Mouse (Mus musculus) frontal cortex, postnatal 14 days (tissue): ENCODE measurements around the gene Clhc1.

Source experiments
- DNase-seq, 2 experiments: peaks; one replicate each; pipeline ENCODE4 v3.0.0; 2022; ENCODE audit warnings: low spot score in 2 of 2

The Clhc1 gene

DNA sequence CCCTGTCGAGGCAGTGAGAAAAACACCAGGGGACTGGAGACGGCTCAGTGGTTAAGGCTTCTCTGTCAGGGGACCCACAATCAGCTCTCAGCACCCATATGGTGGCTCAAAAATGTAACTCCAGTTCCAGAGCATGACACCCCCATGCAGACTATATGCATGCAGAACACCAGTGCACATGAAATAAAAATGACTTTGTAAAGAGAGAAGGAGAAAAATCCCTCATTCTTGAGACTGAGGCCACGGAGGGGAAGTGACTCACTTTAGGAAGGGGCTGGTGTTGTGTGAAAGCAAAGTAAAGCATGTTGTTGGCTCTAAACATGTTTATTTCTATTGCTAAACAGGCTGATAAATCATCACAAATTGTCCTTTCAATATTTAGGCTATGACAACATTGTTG, 13.2 kb downstream of the Clhc1 start:
- DNase-seq, result no peak

DNA sequence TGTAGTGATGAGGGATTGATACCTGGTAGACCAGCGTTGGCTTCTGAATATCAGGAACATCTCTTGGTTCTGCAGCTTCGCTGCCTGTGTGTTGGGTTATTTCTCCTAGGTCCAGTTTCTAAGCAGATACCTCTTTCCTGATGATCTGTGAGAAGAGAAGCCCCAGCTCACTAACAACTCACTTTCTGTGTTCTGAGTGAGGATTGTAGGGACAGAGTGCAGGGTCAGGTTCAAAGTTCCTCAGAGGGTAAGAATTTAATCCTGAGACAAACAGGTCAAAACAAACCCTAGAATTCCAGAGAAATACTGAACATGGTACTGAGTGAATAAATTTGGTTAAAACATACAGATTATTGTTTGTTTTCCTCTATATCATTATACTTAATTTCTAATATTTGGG, 15.7 kb downstream of the Clhc1 start:
- no peak for DNase-seq

DNA sequence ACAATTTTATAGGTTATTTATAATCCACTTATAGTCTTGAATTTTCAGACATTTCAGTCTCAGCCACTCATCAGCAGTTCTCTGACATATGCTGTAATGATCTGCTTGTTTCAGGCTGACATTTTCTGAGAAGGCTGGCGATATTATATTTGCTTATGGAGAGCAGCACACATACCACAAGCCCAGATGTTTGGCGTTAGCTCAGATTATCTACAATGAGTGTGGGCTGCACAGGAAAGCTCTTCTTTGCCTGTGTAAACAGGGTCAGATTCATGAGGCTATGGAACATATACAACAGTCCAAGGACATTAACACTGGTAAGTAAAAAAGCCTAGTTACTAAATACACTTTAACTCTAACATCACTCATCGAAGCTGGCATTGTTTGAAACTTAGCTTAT, 23.8 kb downstream of the Clhc1 start:
- no peak for DNase-seq

DNA sequence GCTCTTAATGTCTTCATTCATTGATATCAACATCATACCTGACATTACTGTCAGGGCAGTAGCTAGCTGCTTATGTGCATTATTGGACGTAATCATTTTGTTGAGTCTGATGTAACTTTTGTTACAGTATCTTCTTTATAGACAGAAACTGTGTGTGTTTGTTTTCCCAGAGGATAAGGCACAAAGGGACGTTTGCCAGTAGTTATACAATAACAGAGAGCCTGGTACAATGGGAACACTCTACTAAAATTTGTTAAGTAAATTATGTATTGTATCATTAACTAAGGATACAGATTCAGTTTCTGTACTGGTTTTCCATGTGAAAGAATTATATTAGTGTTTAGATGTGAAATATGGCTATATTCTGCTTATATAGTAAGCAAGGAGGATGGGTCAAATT, 24.9 kb downstream of the Clhc1 start:
- no peak for DNase-seq

DNA sequence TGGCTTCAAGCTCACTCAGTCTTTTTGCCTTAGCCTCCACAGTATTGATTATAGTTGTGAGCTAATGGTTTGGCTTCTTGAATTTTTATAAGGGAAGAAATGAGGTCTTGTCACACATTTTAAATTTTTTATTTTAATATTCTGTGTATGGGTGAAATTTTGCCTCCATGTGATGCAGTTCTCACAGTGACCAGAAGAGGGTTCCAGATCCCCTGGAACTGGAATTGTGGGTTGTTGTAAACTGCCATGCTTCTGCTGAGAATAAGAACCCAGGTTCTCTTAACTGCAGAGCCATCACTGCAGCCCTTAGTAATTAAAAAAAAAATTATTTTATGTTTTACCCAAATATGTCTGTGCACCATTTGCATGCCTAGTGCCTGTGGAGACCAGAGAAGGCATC, 31.9 kb downstream of the Clhc1 start:
- DNase-seq, result no peak

DNA sequence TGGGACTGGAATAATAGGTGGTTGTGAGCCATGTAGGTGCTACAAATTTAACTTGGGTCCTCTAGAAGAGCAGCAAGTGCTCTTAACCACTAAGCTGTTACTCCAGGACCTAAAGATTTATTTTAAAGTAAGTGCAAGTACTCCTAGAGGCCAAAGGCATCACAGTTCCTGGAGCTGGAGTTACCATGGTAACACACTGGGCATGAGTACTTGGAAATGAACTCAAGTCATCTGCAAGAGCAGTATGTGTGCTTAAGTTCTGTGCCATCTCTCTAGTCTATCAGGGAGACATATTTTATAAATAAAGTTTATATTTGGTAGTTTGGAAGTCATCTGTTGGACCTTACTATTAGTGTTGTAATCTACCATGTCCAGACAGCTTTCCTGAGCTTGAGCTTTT, 47.5 kb downstream of the Clhc1 start:
- no peak for DNase-seq

DNA sequence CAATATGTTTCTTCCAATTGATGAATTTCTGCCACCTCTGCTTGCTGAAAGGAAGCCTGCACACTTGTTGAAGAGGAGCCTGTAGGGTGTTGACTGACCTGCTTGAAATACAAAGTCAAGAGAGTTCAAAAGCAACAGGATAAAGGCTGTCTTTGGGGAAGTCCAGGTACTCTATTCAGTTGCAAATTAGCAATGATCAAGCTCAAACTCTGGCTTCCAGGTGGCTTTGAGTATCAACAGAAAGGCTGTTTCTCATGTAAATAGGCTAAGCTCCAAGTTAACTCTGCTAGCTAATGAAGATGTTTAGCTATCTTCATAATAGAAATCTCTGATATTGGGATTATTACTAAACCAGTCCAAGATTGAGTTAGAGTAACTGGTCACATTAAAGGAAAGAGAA, 49.4 kb downstream of the Clhc1 start:
- no peak for DNase-seq

DNA sequence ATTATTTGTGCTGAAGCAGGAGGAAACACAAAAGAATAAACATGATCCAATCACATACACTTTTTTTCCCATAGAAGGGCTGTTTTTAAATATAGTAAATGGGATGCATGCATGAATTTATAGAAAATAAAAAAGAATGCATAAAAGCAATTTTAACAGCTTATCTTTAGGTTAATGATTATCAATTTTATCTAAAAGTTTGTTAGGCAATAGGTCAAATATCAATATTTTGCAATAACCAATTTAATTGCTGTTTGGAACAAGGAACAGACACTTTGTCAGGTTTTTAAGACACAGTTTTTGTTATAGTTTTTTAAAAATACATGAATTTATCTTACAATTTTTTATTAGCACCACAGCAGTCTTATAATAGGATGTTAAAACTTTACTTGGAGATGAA, 51.2 kb downstream of the Clhc1 start:
- DNase-seq, result no peak

DNA sequence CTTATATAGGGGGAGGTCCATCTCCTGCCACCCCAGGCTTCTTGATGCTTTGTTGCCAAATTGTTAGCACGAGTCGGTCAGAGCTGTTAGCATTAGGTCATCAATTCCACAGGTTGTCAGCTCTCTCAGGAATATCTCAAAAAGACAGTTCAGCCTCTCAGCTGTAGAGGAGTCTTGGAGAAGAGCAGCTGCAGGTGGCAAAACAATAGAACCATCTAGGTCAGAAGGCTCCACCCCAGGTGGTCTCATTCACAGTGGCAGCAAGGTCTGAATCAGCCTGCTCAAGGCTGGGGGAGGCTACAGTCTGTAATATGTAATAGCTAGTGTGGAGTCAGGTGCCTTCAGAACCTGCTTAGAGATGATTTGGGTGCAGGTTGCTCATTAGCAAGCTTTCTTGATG, 55.8 kb downstream of the Clhc1 start:
- DNase-seq, result no peak

DNA sequence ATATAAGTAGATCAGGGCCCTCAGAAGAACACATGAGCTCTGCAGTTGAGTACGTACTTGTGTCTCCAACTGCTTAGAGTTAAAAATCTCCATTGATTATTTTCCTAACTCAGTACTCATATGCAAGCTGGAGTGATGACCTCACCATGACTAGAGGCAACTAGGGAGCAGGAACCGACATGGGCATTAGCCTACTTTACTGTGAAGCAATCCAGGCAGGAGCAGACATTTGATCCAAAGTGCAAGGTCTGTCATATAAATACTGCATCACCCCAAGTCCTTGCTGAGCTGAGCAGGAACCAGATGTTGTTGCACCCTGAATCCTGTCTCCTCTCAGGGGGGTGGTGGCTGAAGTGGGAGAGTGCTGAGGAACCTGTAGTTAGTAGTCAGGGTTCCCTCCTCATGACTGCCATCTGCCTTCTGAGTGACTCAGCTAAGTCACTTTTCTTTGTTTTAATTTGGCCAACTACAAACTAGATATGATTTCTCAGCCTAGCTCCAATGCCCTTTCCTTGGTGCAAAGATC, 59.8 kb downstream of the Clhc1 start:
- no peak for DNase-seq

DNA sequence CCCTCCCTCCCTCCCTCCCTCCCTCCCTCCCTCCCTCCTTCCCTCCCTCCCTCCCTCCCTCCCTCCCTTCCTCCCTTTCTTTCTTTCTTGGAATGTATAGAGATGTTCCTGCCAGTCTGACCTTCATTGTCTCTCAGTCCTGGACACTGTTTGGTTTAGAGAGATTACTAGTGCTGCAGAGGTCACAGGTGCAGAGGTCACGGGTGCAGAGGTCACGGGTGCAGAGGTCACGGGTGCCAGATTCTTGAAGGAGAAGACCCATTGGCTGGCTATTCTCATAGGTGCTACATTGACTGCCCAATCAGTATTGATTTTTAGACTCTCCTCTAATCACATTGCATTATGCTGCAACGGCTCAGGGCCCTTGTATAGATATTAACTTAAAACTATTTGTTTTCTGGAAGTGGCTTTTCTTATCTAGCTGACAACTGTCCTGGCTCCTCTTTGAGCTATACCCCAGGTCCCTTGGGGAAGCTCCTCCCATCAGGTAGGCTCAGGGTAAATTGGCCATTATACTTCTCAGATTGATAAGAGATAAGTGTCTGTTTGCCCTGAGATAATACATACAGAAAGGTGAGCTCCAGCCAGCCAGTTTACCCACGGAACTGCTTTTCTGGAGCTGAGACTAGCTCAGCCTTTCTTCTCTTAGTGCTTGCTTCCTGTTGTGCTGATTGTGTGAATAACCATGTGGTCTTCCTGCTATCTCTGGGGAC, 62.2 kb downstream of the Clhc1 start:
- DNase-seq, result no peak

DNA sequence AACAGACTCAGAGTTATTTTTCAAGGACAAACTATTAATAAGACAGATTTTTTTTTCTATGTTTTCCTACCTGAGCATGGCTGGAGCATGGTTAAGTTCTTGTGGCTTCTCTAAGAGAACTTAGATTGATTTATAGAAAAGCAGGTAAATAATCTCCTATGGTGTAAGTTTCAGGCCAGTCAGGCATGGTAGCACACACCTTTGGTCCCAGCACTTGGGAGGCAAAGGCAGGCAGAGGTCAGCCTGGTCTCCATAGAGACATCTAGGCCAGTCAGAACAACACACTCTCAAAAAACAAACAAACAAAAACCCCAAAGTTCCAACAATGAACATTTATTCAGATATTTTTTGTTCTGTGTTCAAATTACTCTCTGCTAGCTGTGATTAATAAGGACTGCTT, 64.3 kb downstream of the Clhc1 start:
- no peak for DNase-seq

DNA sequence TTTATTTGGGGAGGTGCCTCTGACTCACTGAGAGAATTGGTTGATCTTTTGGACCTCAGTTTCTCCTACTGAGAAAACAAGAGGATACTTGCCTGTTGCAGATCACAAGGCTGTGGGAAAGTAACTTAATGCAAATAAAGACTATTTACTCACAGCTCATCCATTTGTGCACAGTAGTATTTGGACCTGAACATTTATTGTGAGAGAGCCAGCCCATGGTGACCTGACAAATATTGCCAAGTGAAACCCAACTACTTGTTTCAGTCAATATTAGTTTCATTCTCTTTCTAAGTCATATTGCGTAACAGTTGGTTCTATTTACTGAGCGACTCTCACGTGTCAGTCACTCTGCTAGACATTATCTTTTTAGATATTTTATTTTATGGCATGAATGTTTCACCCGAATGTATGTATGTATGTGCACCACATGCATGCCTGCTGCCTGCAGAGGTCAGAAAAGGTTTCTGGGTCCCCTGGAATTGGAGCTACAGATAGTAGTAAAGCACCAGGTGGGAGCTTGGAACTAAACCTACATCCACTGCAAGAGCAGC, 65.5 kb downstream of the Clhc1 start:
- no peak for DNase-seq

DNA sequence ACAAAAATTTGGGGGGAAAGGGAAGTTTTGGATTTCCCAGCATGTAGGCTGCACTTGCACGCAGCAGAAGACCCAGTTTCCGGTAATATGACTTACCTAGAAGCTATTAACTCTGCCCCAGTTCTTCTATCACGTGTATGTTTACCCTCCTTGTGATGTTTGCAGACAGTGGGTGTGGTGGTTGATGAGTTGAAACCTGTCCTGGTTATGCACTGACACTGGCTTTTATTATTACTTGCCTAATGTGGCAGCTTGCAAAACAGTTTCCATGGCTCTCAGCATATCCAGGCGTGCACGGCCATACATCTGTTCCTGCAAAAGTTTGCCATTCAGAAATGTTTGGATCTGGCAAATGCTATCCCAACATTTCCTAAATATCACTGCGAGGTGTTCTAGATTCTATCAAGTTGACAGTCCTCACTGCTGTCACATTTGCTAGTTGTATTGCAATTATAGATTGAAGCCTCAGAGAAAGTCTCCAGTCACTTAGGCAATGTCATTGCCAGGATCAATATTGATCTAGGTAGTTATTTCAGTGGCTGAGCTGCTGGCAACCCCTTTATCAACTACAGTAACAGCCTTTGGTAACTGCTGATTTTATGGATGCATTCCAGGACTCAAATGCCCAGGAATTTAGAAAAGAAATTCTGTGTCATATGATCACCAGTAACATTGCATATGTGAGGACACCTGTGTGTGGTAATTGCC, 66.6 kb downstream of the Clhc1 start:
- no peak for DNase-seq

DNA sequence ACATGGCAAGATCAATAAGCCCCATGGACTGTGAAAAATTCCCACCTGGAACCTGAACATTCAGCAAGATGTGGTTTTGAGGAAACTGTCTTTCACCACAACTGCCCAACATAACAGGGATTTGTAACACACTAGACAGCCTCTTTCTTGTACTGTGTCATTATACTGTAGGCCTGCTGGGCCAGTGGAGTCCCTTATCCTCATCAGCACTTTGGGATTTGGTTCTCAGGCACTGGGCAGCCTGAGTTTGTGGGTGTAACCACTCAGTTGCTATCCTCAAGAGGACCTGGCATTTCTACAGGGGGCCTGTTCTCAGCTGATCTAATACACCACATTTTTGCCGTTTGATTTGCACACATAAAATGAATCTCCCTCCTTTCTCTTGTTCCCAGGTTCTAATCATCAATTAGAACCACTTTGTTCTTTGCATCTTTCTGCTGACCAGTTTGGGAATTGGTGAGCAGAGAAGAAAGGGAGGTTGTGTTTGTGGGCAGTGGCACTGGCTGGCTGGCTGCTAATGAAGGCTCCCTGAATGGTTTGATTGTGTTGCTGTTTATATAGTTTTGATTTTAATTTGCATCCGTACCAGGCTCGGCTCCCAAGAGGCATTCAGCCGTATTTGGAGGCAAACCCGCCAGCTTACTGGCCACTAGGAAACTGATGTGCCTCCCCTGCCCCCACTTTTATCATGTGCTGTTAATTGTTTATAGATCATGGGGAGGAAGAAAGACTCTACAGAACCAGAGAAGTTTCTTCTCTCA, 74.5 kb downstream of the Clhc1 start:
- peak in 1 of 2 experiments; percentile 23 for DNase-seq

DNA sequence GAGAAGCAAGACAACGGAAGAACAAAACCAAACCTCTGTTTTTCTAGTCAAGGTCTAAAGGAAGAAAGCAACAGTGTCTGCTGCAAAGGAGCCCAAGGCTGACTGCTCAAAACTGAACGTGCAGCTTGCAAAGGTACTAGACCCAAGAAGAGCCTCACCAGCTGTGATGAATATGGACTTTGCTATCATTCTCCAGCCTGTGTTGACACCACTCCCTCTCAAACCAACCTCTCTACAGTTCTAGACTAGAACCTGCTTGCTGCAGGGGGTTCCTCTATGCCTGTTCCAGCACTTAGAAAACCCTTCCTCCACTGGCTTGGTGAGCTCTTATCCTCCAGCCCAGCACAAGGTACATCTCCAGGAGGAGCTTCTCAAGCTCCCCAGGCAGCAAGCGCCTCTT, 75.6 kb downstream of the Clhc1 start:
- no peak for DNase-seq

DNA sequence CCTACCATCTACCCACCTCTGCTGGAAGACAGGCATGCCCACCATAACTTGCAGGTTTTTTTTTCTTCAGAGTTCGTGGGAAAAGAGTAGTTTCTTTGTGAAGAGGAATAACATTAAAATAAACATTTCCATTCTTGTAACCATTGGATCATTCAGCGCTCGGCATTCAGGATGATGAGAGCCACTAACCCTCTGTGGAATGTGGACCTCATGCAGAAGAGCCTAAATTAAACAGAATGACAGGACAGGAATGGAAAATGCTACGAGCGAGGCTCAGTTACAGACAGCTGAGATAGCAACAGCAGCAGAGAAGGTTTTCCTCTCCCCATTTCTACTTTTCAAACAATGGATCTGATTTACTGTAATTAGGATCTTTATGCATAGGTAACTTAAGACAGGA, 78.8 kb downstream of the Clhc1 start:
- DNase-seq, result no peak

DNA sequence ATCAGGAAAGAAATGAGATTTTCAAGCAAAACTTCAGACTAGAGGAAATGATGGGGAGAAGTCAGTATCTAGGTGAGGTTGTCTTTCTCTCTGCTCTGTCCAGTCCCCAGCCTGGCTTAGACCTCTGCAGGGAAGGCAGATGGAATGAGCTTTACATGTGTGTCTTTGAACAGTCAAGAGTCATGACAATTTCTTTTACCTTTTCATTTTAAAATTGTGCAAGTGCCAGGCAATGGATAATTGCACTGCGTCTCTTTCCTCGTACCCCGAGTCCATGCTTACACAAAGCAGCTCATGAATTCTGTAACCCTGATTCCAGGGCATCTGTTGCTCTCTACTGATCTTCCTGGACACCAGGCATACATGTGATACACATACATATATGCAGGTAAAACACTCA, 80.0 kb downstream of the Clhc1 start:
- no peak for DNase-seq
